Mouse (Mus musculus): ENCODE data around the gene Fdps. TPM values are rescaled to one million over a fixed set of nuclear protein-coding genes. Genes with fewer than 3 reads are reported as not detected.

Gene Fdps
- polyA plus RNA-seq, 2 experiments = 118 to 215 TPM

GRCm38 (mm10) chr3:89132285-89133062 is 30.7 kb upstream of the Fdps start:
- Histone ChIP-seq H3K4me2 (replicated peaks; ENCODE audit: low read depth, low read length, severe bottlenecking) (peak overlapping the region; percentile 54), H3K27ac (replicated peaks; ENCODE audit: low read depth, low read length) (no peak overlapping the region), H3K27me3 (ENCODE audit: control insufficient read depth, insufficient read depth, low read length) (no peaks in the 10 kb centered on the region), H3K4me1 (ENCODE audit: control insufficient read depth, insufficient read depth, low read length) (no peaks in the 10 kb centered on the region; the same call in 1 of the 2 replicates), H3K9me3 (ENCODE audit: control insufficient read depth, low read length) (no peaks in the 10 kb centered on the region), H3K4me3 (replicated peaks; ENCODE audit: low read length) (peak overlapping the region; percentile 32), H3K9ac (ENCODE audit: low read depth, low read length, severe bottlenecking) (peak overlapping the region; percentile 48), H3K36me3 (ENCODE audit: control insufficient read depth, insufficient read depth, low read length) (no peaks in the 10 kb centered on the region)
- DNase-seq (ENCODE audit: low spot score) (no peak), ATAC-seq (ENCODE audit: low FRiP score, low read depth) (peak; percentile 30; the same call in 1 of the 2 replicates)
- TF ChIP-seq POLR2A (IDR thresholded peaks at IDR 0.05; ENCODE audit: borderline replicate concordance, extremely low read depth, insufficient read depth, insufficient read length) = no peak
- 14% methylated on average over 30 of the region's 30 CpGs for WGBS

- Histone ChIP-seq H3K4me1 (ENCODE audit: control insufficient read depth, insufficient read depth, low read length) (no peaks in the 10 kb centered on the region; the same call in 1 of the 2 replicates), H3K4me3 (replicated peaks; ENCODE audit: low read length) (peak overlapping the region; percentile 32; the same call in 1 of the 2 replicates), H3K9me3 (ENCODE audit: control insufficient read depth, low read length) (no peaks in the 10 kb centered on the region), H3K9ac (ENCODE audit: low read depth, low read length, severe bottlenecking) (0 out of 2 replicates have a peak overlapping the region, but pooled peaks have one; percentile 48), H3K4me2 (replicated peaks; ENCODE audit: low read depth, low read length, severe bottlenecking) (peak overlapping the region; percentile 54), H3K36me3 (ENCODE audit: control insufficient read depth, insufficient read depth, low read length) (no peaks in the 10 kb centered on the region), H3K27ac (replicated peaks; ENCODE audit: low read depth, low read length) (no peak overlapping the region), H3K27me3 (ENCODE audit: control insufficient read depth, insufficient read depth, low read length) (no peaks in the 10 kb centered on the region)
- 47% methylated on average over 4 of the region's 4 CpGs for WGBS
- DNase-seq (ENCODE audit: low spot score) = no peak
- TF ChIP-seq POLR2A (IDR thresholded peaks at IDR 0.05; ENCODE audit: borderline replicate concordance, extremely low read depth, insufficient read depth, insufficient read length) = no peak
- no peak for ATAC-seq (ENCODE audit: low FRiP score, low read depth)
These were observed 30.1 kb upstream of the Fdps start for GRCm38 (mm10) chr3:89131816-89132215.

- Histone ChIP-seq H3K27ac (replicated peaks; ENCODE audit: low read depth, low read length) (no peak overlapping the region), H3K4me2 (replicated peaks; ENCODE audit: low read depth, low read length, severe bottlenecking) (no peak overlapping the region), H3K4me1 (ENCODE audit: control insufficient read depth, insufficient read depth, low read length) (no peaks in the 10 kb centered on the region; the same call in 1 of the 2 replicates), H3K4me3 (replicated peaks; ENCODE audit: low read length) (no peak overlapping the region), H3K9ac (ENCODE audit: low read depth, low read length, severe bottlenecking) (no peak overlapping the region), H3K27me3 (ENCODE audit: control insufficient read depth, insufficient read depth, low read length) (no peaks in the 10 kb centered on the region), H3K9me3 (ENCODE audit: control insufficient read depth, low read length) (no peaks in the 10 kb centered on the region), H3K36me3 (ENCODE audit: control insufficient read depth, insufficient read depth, low read length) (no peaks in the 10 kb centered on the region)
- no peak for TF ChIP-seq POLR2A (IDR thresholded peaks at IDR 0.05; ENCODE audit: borderline replicate concordance, extremely low read depth, insufficient read depth, insufficient read length)
- WGBS = 94% methylated on average over 3 of the region's 3 CpGs
- ATAC-seq (ENCODE audit: low FRiP score, low read depth) (no peak), DNase-seq (ENCODE audit: low spot score) (no peak)
These were observed 28.1 kb upstream of the Fdps start for GRCm38 (mm10) chr3:89129908-89130307.

GRCm38 (mm10) chr3:89125981-89126380 is 24.2 kb upstream of the Fdps start:
- 89% methylated on average over 3 of the region's 3 CpGs for WGBS
- ATAC-seq (ENCODE audit: low FRiP score, low read depth) (no peak), DNase-seq (ENCODE audit: low spot score) (no peak)
- Histone ChIP-seq H3K4me3 (replicated peaks; ENCODE audit: low read length) (no peak overlapping the region), H3K4me2 (replicated peaks; ENCODE audit: low read depth, low read length, severe bottlenecking) (no peak overlapping the region), H3K9ac (ENCODE audit: low read depth, low read length, severe bottlenecking) (no peak overlapping the region), H3K9me3 (ENCODE audit: control insufficient read depth, low read length) (no peaks in the 10 kb centered on the region), H3K36me3 (ENCODE audit: control insufficient read depth, insufficient read depth, low read length) (no peaks in the 10 kb centered on the region), H3K4me1 (ENCODE audit: control insufficient read depth, insufficient read depth, low read length) (no peaks in the 10 kb centered on the region), H3K27me3 (ENCODE audit: control insufficient read depth, insufficient read depth, low read length) (no peaks in the 10 kb centered on the region), H3K27ac (replicated peaks; ENCODE audit: low read depth, low read length) (no peak overlapping the region)
- TF ChIP-seq POLR2A (IDR thresholded peaks at IDR 0.05; ENCODE audit: borderline replicate concordance, extremely low read depth, insufficient read depth, insufficient read length) = no peak

GRCm38 (mm10) chr3:89124241-89124640 is 22.5 kb upstream of the Fdps start:
- 75% methylated on average over 3 of the region's 3 CpGs for WGBS
- Histone ChIP-seq H3K4me1 (ENCODE audit: control insufficient read depth, insufficient read depth, low read length) (no peaks in the 10 kb centered on the region), H3K4me3 (replicated peaks; ENCODE audit: low read length) (no peak overlapping the region), H3K9me3 (ENCODE audit: control insufficient read depth, low read length) (no peaks in the 10 kb centered on the region), H3K27ac (replicated peaks; ENCODE audit: low read depth, low read length) (no peak overlapping the region), H3K9ac (ENCODE audit: low read depth, low read length, severe bottlenecking) (no peak overlapping the region), H3K27me3 (ENCODE audit: control insufficient read depth, insufficient read depth, low read length) (no peaks in the 10 kb centered on the region), H3K4me2 (replicated peaks; ENCODE audit: low read depth, low read length, severe bottlenecking) (no peak overlapping the region), H3K36me3 (ENCODE audit: control insufficient read depth, insufficient read depth, low read length) (no peaks in the 10 kb centered on the region)
- no peak for TF ChIP-seq POLR2A (IDR thresholded peaks at IDR 0.05; ENCODE audit: borderline replicate concordance, extremely low read depth, insufficient read depth, insufficient read length)
- DNase-seq (ENCODE audit: low spot score) (no peak), ATAC-seq (ENCODE audit: low FRiP score, low read depth) (no peak)
